Mouse (Mus musculus): ENCODE results near the gene Tigar.

The Tigar gene

GRCm38 (mm10) chr6:127081820-127082219, 27.5 kb downstream of the Tigar start:
- DNase-seq (ENCODE audit: low spot score in 2 of 2), result peak in 1 of 2 experiments; percentile 8

- DNase-seq (ENCODE audit: low spot score in 2 of 2), result peak in 1 of 2 experiments; percentile 8
These were observed 29.3 kb downstream of the Tigar start for GRCm38 (mm10) chr6:127079867-127080731.

GRCm38 (mm10) chr6:127072817-127073216, 36.5 kb downstream of the Tigar start, which contains the start of gene Fgf23:
Gene Fgf23 (plus strand): TSS chr6:127072902.
- DNase-seq (ENCODE audit: low spot score in 2 of 2), result no peak

GRCm38 (mm10) chr6:127064815-127065214, 44.5 kb downstream of the Tigar start:
- no peak for DNase-seq (ENCODE audit: low spot score in 2 of 2)

- DNase-seq (ENCODE audit: low spot score in 2 of 2), result no peak
These were observed 45.4 kb downstream of the Tigar start for GRCm38 (mm10) chr6:127063915-127064314.

- DNase-seq (ENCODE audit: low spot score in 2 of 2), result no peak
These were observed 49.4 kb downstream of the Tigar start for GRCm38 (mm10) chr6:127059975-127060374.

GRCm38 (mm10) chr6:127056990-127057588, 52.3 kb downstream of the Tigar start:
- DNase-seq (ENCODE audit: low spot score in 2 of 2), result no peak

- DNase-seq (ENCODE audit: low spot score in 2 of 2), result no peak
These were observed 58.5 kb downstream of the Tigar start for GRCm38 (mm10) chr6:127050847-127051246.

- no peak for DNase-seq (ENCODE audit: low spot score in 2 of 2)
These were observed 64.4 kb downstream of the Tigar start for GRCm38 (mm10) chr6:127044909-127045308.
